Mouse (Mus musculus) C2C12 (cell line): Measurements from ENCODE around the gene Atf2.

Experiments
- CEBPB ChIP-seq: IDR thresholded peaks from one replicate; pipeline ENCODE4 v1.6.1; 2011; ENCODE audit warnings: low read depth, mild to moderate bottlenecking, control low read depth, moderate library complexity
- CTCF ChIP-seq: IDR thresholded peaks from one replicate; pipeline ENCODE4 v1.5.1; 2011; ENCODE audit not compliant: control insufficient read depth, insufficient read depth, insufficient read length
- FOSL1 ChIP-seq: IDR thresholded peaks from one replicate; pipeline ENCODE4 v1.8.0; 2011; ENCODE audit warnings: mild to moderate bottlenecking, low read length; ENCODE audit not compliant: poor library complexity, insufficient read depth, severe bottlenecking
- MAX ChIP-seq: IDR thresholded peaks from one replicate; pipeline ENCODE4 v1.6.1; 2011; ENCODE audit warnings: mild to moderate bottlenecking, control low read depth
- MYOD1 ChIP-seq: IDR thresholded peaks from one replicate; pipeline ENCODE4 v1.6.1; 2011; ENCODE audit warnings: low read depth; ENCODE audit not compliant: control insufficient read depth, insufficient read length
- MYOG ChIP-seq: IDR thresholded peaks from one replicate; pipeline ENCODE4 v1.6.1; 2011; ENCODE audit not compliant: control insufficient read depth, insufficient read length; ENCODE audit errors: extremely low read depth
- USF1 ChIP-seq: IDR thresholded peaks from one replicate; pipeline ENCODE4 v1.6.1; 2011; ENCODE audit warnings: low read depth, mild to moderate bottlenecking, control low read depth, moderate library complexity

DNA sequence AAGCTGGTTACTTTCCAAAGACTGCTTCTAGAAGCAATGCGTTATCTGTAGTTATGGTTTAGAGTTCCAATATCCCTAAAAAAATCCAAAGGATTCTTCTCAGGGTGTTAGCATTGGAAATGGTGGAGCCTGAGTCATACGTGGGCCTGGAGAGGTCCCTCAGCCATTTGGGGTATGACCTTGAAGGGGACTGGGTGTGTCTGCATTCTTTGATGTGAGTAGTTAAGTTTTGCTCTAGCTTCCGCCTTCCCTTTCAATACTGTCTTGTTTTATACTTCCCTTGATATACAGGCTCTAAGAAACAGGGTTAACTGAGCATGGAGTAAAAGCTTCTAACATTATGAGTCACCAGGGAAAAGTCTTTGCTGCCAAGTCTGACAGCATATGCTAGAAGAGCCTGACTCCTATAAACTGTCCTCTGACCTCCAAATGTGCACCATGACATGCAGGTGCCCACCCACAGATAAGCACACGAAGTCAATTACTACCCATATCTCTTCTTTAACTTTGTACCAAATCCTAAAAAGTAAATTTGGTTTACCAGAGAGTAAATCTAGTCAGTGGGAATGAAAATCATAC, 32.3 kb downstream of the Atf2 start:
- TF ChIP-seq USF1 (no peak), CTCF (no peak), CEBPB (no peak), MYOD1 (no peak), MYOG (no peak), MAX (no peak), FOSL1 (no peak)
